Mouse (Mus musculus): Measurements from ENCODE around the gene Grhpr. TPM values are rescaled to one million over a fixed set of nuclear protein-coding genes. Genes with fewer than 3 reads are reported as not detected.
A peak's percentile ranks its signal among the peaks of the same experiment; 100 is the strongest.

The Grhpr gene
- total RNA-seq, 1 experiment = 38.2 TPM

DNA sequence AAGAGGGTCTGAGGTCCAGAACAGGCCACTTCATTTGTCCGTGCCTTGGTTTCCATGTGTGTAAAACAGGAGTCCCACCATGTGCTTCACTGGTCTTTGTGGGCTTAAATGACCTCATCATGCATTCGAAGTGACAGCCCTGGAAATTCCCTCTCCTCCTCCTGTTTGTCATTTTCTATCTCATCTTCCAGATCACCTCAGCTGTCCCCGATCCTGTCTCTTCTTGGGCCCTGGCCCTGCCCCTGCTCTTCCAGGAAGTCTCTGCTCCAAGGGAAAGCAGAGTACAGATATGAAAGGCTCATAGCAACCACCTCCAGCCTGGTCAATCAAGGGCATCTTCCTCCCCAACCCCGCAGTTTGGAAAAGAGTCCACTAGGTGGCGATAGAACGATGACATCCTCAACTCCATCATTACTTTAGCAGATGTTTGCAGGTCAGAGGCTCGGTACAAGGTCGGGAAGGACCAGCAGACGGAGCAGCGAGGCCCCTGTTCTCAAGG lies 10.5 kb upstream of the Grhpr start:
- Histone ChIP-seq H3K27ac (ENCODE audit: insufficient read depth, low read depth, low read length, poor library complexity, severe bottlenecking) (no peak overlapping the region), H3K9me3 (ENCODE audit: control insufficient read depth, insufficient read depth, low read depth, low read length) (no peaks in the 10 kb centered on the region), H3K36me3 (ENCODE audit: control insufficient read depth, insufficient read depth, low read length, poor library complexity, severe bottlenecking) (no peaks in the 10 kb centered on the region), H3K4me1 (ENCODE audit: control insufficient read depth in 2 of 2, insufficient read depth in 2 of 2, low read length in 2 of 2, poor library complexity in 1 of 2) (peaks cover 0 to 14% of the 10 kb centered on the region in 2 experiments; a peak in 3 of 4 replicates), H3K4me3 (ENCODE audit: insufficient read depth in 1 of 2, low read depth in 1 of 2, low read length in 2 of 2, poor library complexity in 1 of 2, severe bottlenecking in 1 of 2) (no peak overlapping the region), H3K9ac (ENCODE audit: insufficient read depth, low read depth, low read length, poor library complexity, severe bottlenecking) (no peak overlapping the region)
- TF ChIP-seq HCFC1 (IDR thresholded peaks at IDR 0.05; ENCODE audit: borderline replicate concordance, insufficient read depth, low read length) = 0 out of 2 replicates have a peak, but pooled peaks have one; percentile 37
- no peak for TF ChIP-seq CHD2 (IDR thresholded peaks at IDR 0.05; ENCODE audit: low read depth, low read length)
- no peak for TF ChIP-seq MAFK (IDR thresholded peaks at IDR 0.05; ENCODE audit: insufficient read depth, low read depth, low read length)
- peak; percentile 82 for DNase-seq (ENCODE audit: low read depth, low spot score)
- in situ Hi-C loops (cut with MboI; ENCODE audit: low sequenced_read_pairs in 2 of 2, unreplicated experiment in 2 of 2) = no loop called here

DNA sequence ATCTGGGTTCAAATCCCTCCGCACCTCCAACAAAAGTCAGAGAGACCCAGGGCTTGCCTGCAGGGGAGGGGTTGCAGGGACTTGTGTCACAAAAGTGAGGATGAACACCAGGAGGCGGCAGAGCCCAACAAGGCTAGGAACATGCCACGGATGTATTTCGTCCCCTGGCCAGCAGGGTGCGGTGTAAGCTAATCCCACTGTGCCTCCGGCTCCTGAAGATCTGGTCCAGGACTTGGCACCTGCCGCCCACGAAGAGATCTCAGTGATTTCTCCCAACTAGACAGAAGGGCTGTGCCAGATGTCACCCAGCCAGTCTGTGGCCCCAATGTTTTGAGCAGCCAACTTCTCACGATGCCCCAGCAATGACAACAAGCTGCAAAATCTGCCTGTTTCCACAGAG lies 7.7 kb upstream of the Grhpr start:
- H3K4me1 ChIP-seq (ENCODE audit: control insufficient read depth in 2 of 2, insufficient read depth in 2 of 2, low read length in 2 of 2, poor library complexity in 1 of 2) = peaks cover 0 to 8% of the 10 kb centered on the region in 2 experiments; a peak in 2 of 4 replicates
- H3K36me3 ChIP-seq (ENCODE audit: control insufficient read depth, insufficient read depth, low read length, poor library complexity, severe bottlenecking) = no peaks in the 10 kb centered on the region
- TF ChIP-seq MAFK (IDR thresholded peaks at IDR 0.05; ENCODE audit: insufficient read depth, low read depth, low read length) = no peak
- peak; percentile 81 for TF ChIP-seq ZNF384 (IDR thresholded peaks at IDR 0.05; ENCODE audit: low read depth, low read length)
- TF ChIP-seq CHD2 (IDR thresholded peaks at IDR 0.05; ENCODE audit: low read depth, low read length) = no peak
- 0 out of 2 replicates have a peak, but pooled peaks have one; percentile 33 for TF ChIP-seq ZC3H11A (IDR thresholded peaks at IDR 0.05; ENCODE audit: borderline replicate concordance, low read depth, low read length)
- peak; percentile 77; the same call in 1 of the 2 replicates for TF ChIP-seq HCFC1 (IDR thresholded peaks at IDR 0.05; ENCODE audit: borderline replicate concordance, insufficient read depth, low read length)
- no peaks in the 10 kb centered on the region for H3K9me3 ChIP-seq (ENCODE audit: control insufficient read depth, insufficient read depth, low read depth, low read length)
- H3K27ac ChIP-seq (ENCODE audit: insufficient read depth, low read depth, low read length, poor library complexity, severe bottlenecking) = no peak overlapping the region
- peak overlapping the region; percentile 21 to 28; a peak in 2 of 4 replicates for H3K4me3 ChIP-seq (ENCODE audit: insufficient read depth in 1 of 2, low read depth in 1 of 2, low read length in 2 of 2, poor library complexity in 1 of 2, severe bottlenecking in 1 of 2)
- in situ Hi-C loops (cut with MboI; ENCODE audit: low sequenced_read_pairs in 2 of 2, unreplicated experiment in 2 of 2) = no loop called here
- no peak overlapping the region for H3K9ac ChIP-seq (ENCODE audit: insufficient read depth, low read depth, low read length, poor library complexity, severe bottlenecking)
- peak; percentile 96 for DNase-seq (ENCODE audit: low read depth, low spot score)

DNA sequence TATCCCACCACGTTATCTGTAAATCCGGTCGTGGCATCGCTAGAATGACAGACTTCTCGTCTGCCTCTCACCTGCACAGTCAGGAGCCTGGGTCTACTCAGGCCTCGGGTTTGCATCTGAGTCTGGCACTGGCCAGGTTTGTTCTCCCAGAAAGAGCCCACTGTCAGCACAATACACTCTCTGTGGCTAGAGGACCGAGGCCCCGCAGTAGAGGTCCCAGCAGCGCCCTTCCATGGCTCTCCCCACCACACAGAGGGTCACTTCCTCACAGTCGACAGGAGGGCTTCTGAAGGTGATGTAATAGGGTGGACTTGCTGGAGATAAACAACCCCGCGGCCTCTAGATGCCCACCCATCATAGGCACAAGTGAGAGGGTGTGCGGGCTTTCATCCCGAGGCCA lies 7.3 kb upstream of the Grhpr start:
- no peaks in the 10 kb centered on the region for H3K9me3 ChIP-seq (ENCODE audit: control insufficient read depth, insufficient read depth, low read depth, low read length)
- H3K4me1 ChIP-seq (ENCODE audit: control insufficient read depth in 2 of 2, insufficient read depth in 2 of 2, low read length in 2 of 2, poor library complexity in 1 of 2) = peaks cover 0 to 6% of the 10 kb centered on the region in 2 experiments; a peak in 1 of 4 replicates
- in situ Hi-C loops (cut with MboI; ENCODE audit: low sequenced_read_pairs in 2 of 2, unreplicated experiment in 2 of 2) = no loop called here
- TF ChIP-seq ZC3H11A (IDR thresholded peaks at IDR 0.05; ENCODE audit: borderline replicate concordance, low read depth, low read length) = no peak
- TF ChIP-seq CHD2 (IDR thresholded peaks at IDR 0.05; ENCODE audit: low read depth, low read length) = no peak
- H3K36me3 ChIP-seq (ENCODE audit: control insufficient read depth, insufficient read depth, low read length, poor library complexity, severe bottlenecking) = no peaks in the 10 kb centered on the region
- H3K27ac ChIP-seq (ENCODE audit: insufficient read depth, low read depth, low read length, poor library complexity, severe bottlenecking) = no peak overlapping the region
- H3K9ac ChIP-seq (ENCODE audit: insufficient read depth, low read depth, low read length, poor library complexity, severe bottlenecking) = 0 out of 2 replicates have a peak overlapping the region, but pooled peaks have one; percentile 14
- DNase-seq (ENCODE audit: low read depth, low spot score) = no peak
- peak overlapping the region; percentile 21 to 28; a peak in 2 of 4 replicates for H3K4me3 ChIP-seq (ENCODE audit: insufficient read depth in 1 of 2, low read depth in 1 of 2, low read length in 2 of 2, poor library complexity in 1 of 2, severe bottlenecking in 1 of 2)

DNA sequence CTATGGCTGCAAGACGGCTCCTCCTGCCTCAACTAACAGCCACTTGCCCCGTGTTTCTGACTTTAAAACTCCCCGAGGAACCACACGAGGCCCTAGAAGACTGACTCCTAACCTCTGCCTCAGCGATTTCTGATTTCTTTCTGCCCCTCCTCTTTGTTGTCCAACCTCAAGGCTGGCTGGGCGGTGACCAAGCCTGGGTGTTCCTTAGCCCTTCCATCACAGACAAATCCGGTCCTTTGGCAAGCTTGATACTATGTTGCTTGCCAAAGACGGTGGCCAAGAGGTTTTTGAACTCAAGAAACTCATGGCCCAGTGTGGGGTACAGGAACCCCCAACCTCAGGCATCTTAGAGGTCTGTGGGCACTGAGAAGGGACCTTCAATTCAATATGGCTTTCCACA lies 6.9 kb upstream of the Grhpr start:
- DNase-seq (ENCODE audit: low read depth, low spot score) = no peak
- Histone ChIP-seq H3K36me3 (ENCODE audit: control insufficient read depth, insufficient read depth, low read length, poor library complexity, severe bottlenecking) (no peaks in the 10 kb centered on the region), H3K9me3 (ENCODE audit: control insufficient read depth, insufficient read depth, low read depth, low read length) (no peaks in the 10 kb centered on the region), H3K4me3 (ENCODE audit: insufficient read depth in 1 of 2, low read depth in 1 of 2, low read length in 2 of 2, poor library complexity in 1 of 2, severe bottlenecking in 1 of 2) (no peak overlapping the region), H3K9ac (ENCODE audit: insufficient read depth, low read depth, low read length, poor library complexity, severe bottlenecking) (0 out of 2 replicates have a peak overlapping the region, but pooled peaks have one; percentile 14), H3K27ac (ENCODE audit: insufficient read depth, low read depth, low read length, poor library complexity, severe bottlenecking) (no peak overlapping the region), H3K4me1 (ENCODE audit: control insufficient read depth in 2 of 2, insufficient read depth in 2 of 2, low read length in 2 of 2, poor library complexity in 1 of 2) (peaks cover 0 to 6% of the 10 kb centered on the region in 2 experiments; a peak in 1 of 4 replicates)
- TF ChIP-seq ZC3H11A (IDR thresholded peaks at IDR 0.05; ENCODE audit: borderline replicate concordance, low read depth, low read length) (no peak), CHD2 (IDR thresholded peaks at IDR 0.05; ENCODE audit: low read depth, low read length) (no peak), ZNF384 (IDR thresholded peaks at IDR 0.05; ENCODE audit: low read depth, low read length) (no peak), HCFC1 (IDR thresholded peaks at IDR 0.05; ENCODE audit: borderline replicate concordance, insufficient read depth, low read length) (no peak), MAFK (IDR thresholded peaks at IDR 0.05; ENCODE audit: insufficient read depth, low read depth, low read length) (no peak)
- in situ Hi-C loops (cut with MboI; ENCODE audit: low sequenced_read_pairs in 2 of 2, unreplicated experiment in 2 of 2) = no loop called here

All from ES-E14 (cell line).